Mouse (Mus musculus): ENCODE results near the gene Hnrnpm.
A peak's percentile ranks its signal among the peaks of the same experiment; 100 is the strongest.
"Not testable (repeated sequence)": the region's sequence is repeated elsewhere in the genome, so short reads cannot be mapped to it uniquely, and the experiment has no call there.

Hnrnpm gene

DNA sequence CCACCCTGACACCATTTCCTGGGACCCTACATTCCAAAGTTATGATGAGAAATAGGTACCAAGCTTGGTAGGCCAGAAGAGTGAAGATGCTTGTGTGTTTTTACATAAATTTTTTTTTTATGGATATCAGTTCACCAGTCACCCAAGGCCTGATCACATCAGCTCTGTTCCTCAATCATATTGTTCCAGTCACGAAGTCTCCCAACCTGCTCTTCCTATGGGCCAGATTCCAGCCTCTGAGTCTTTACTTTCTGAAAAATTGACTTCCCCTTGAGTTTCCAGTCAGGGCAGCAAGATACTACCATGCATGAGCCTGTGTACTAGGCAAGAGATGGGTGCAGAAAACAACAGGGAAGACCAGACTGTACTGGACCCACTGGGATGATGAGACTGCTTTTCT is at the start of gene Hnrnpm:
Hnrnpm (minus strand) TSS at position 101 of the 400 bp plus-strand sequence.
- DNase-seq = no peak

DNA sequence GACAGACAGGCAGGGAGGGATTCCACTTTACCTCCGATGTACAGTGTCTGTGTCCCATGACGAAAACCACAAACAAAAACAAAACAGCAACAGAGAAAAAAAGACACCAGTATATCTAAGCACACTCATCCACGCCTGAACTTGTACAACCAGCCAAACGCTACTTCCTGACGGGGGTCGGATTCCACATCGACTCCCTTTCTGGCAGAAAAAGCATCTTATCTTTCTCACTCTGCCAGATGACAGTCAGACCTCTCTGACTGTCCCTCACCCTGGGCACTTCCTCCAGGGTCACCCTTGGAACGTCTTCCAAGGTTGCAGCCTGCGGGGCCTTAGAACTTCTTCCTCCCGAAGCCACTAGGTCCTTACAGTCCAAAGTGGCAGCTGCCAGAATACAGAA is 46.9 kb upstream of the Hnrnpm start:
- not testable (repeated sequence) for DNase-seq

DNA sequence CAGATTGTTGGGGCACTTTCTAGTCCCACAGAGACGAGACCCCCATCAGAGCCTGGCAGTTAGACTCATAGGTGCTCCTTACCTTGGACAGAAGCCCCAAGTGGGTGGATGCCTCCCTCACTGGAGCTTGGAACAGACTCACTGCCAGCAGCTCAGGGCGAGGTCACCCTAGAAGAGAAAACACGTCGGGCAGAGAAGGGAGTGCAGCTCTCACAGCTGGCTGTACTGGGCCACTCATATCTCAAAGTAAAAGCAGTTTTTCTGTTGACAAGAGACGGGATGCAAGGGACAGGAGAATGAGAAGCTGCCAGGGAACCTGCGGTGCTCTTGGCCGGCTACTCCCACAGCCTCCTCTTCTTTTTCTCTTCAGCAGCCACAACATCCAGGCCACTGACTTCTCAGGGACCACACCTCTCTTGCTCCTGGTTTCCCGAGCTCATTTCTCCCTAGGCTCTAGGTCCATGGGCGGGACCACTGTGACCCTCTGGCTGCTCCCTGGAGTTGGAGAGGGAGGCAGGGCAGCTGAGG is 46.0 kb upstream of the Hnrnpm start:
- not testable (repeated sequence) for DNase-seq

DNA sequence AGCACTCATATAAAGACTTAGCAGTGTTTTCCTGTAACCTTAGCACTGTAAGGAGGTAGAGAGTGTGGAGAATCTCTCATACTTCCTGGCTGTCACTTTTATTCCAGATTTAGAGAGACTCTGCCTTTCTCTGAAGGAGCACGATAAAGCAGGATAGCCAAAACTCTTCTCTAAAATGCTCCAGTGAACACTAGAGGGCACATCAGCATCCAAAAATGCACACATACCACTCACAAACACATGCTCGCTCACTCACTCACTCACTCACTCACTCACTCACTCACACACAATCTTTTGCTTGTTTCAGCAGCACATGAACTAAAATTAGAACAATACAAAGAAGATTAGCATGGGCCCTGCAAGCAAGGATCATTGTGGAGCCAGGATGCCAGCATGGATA is 42.6 kb upstream of the Hnrnpm start:
- no peak for DNase-seq

DNA sequence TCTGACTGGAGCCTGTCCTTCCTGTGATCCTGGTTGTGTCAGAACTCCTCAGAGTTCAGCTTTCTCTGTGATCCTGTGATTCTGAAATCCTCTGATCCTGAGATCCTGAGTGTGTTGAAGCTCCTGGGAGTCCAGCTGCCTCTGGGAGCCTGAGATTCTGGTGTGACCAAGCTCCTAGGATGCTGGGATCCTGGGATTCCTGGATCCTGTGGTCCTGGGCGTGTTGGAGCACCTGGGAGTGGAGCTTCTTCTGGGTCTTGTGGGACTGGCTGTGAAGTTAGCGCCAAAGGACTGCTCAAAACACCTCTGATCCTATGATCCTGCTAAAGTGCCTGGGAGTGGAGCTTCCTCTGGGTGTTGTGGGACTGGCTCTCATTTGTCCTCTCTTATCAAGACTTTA is 41.7 kb upstream of the Hnrnpm start:
- no peak for DNase-seq

DNA sequence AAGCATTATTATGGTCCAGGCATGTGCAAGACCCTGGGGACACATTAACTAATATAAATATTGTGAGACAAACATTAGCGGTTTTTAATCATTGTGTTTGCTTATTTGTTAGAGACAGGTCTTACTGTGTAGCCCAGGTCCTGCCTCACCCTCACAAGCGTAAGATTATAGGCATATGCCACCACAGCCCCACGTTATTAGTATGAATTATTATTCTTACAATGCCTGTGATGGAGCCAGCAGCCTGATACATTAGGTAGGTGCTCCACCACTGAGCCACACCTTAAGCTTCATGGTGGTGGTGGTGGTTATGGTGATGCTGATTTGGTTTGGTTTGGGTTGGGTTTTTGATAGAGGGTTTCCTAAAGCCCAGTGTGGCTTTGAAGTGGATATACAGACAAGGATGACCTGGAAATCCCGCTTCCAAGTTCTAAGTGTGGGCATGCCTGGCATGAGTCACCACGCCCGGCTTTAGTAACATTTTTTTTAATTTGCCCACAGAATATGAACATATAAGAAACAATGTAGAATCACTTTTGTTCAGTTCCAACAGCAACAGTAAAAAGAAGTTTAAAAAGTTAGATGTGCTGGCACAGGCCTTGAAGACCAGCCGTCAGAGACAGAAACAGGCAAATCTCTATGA is 33.2 kb upstream of the Hnrnpm start:
- DNase-seq = no peak

DNA sequence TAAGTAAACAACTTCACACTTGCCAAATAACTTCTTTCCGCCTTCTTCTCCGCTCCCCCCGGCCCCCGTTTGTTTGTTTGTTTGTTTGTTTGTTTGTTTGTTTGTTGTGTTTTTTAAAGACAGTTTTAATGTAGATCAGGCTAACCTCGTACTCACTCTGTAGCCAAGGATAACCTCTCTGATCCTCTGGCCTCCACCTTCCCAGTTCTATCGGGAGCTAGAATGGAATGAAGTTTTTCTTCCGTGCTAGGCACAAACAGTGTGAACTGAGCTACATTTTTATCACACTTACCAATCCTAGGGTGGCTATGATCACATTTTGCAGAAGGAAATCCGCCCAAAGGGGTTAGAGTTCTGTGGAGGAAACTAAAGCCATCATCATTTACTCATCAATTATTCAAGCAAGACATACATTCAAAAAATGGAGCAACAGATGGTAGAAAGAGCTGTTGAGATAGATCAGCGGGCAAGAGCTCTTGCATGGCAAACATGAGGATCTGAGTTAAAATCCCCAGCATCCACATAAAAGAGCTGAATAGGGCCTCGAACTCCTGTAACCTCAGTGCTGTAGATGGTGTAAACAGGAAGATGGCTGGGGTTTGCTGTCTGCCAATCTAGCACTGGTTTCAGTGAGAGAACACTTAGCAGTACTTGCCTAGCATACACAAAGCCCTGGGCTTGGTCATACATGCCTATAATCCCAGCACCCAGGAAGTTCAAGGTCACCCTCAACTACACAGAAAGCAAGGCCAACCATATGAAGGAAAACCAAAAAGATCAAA is 32.5 kb upstream of the Hnrnpm start:
- DNase-seq = no peak

DNA sequence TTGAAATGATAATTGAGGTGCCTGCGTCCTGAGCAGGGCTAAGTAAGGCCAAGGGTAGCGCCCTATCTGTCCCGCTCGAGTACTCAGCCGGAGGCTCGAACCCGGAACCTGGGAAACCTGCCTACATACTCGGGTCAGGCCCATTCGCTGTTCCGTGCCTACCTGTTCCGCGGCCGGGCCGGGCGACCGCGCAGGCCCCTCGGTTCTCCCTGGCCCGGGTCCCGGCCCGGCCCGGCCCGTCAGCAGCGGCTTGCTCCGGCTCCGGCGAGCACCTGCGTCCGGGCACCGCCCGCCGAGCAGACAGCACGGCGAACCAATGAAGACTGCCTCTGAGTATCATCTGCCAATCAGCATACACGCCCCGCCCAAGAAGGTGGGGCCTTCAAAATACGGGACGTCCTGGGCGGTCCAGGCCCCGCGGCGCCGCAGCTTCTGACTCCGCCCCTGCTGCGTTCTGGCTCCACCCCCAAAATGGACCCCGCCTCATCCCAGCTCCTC is 31.8 kb upstream of the Hnrnpm start, which contains the start of gene March2:
March2 (minus strand) TSS at position 287 of the 498 bp plus-strand sequence.
- peak; percentile 97 for DNase-seq

DNA sequence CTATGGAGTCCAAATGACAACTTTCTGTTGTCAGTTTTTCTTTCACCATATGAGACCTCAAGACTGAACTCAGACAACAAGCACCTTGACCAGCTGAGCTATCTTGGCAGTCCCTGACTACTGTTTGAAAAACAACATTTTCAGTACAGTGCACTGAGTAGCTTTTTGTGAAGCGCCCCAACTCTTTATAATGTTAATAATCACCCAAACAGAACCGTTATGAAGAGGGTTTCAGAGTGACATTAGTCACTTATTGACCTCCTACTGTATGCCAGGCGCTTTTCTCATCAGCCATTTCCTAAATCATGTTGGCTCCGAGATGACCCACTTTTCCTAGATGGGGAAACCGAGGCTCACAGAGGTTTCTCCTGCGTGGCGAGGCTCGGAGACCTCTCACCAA is 31.3 kb upstream of the Hnrnpm start:
- no peak for DNase-seq

DNA sequence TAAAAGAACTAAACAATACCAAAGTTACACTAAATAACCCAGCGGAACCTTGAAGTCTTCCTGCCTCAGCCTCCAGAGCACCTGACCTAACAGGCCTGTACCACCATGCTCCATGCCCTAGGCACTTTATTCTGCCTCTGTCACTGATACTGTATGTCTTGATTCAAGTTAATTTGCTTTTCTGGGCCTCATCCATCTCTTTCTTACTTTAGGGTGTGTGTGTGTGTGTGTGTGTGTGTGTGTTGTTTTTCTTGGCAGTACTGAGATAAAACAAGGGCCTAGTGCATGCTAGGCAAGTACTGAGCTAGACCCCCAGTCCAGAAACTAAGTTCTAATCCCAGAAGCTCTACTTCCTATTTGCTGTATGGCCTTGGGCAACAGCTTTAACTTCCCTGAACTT is 30.6 kb upstream of the Hnrnpm start:
- no peak for DNase-seq

DNA sequence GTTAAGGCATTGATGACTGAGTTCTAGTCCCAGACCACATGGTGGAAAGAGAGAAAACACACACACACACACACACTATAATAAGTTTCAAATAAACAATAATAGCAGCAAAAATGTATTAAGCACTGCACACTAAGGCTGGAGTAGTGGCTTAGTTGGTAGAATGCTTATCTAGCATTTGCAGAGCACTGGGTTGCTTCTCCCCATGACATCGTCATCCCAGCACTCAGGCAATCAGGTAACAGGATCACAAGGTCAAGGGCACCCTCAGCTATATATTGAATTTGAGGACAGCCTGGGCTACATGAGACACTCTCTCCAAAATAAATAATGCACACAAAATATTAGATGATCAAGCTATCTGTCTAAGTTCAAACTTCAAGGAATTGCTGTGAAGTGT is 28.1 kb upstream of the Hnrnpm start:
- DNase-seq = no peak

DNA sequence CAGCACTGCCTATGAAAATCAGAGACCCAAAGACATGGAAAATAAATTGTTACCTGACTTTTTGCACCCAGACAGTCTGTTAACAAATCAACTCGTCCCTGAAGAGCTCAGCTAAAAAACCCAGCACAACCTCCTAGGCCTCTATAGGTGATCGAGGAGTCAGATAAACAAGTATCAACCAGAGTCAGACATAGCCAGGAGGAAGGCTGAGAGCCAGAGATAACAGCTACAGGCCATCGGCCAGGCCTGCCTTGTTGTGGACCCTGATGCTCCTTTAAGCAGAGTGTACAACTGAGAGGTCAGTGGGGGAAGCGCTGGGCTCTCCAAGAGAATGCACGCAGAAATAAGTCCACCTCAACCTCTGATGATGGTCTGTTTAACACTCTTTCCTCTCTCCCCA is 26.6 kb upstream of the Hnrnpm start:
- DNase-seq = peak; percentile 4

DNA sequence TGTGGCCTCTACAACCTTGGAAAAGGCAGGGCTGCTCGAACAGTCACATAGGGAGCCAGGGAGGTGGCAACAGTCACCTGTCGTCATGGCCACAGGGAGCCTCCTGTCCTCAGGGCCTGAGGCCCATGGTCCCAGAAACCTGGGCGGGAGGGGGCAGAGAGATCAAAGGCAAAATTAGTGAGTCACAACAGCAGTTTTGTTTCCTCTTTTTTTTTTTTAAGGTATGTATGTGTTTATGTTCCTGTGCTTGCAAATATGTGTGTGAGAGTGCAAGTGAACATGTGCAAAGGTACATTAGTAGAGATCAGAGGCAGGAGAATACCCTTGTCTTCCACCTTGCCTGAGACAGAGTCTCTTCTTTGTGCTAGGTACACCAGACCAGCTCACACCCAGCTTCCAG is 23.2 kb upstream of the Hnrnpm start:
- no peak for DNase-seq

DNA sequence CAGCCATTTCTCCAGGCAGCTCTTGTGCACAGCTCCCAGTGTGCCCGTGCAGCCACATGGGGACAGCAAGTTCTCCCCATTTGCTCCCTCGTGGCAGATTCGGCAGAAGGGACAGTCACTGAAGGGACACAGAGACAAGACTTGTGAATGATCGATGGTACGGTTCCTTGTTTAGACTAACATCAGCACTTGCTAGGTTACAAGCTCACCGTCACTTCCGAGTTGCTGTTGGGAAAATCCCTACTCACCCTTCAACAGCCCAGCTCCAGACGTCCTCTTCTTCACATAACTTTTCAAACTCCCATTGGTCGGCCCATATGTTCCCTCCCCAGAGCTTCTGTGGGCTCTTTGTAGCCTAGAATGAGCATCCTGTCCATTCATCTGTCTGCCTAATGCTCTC is 16.4 kb upstream of the Hnrnpm start:
- DNase-seq = no peak

DNA sequence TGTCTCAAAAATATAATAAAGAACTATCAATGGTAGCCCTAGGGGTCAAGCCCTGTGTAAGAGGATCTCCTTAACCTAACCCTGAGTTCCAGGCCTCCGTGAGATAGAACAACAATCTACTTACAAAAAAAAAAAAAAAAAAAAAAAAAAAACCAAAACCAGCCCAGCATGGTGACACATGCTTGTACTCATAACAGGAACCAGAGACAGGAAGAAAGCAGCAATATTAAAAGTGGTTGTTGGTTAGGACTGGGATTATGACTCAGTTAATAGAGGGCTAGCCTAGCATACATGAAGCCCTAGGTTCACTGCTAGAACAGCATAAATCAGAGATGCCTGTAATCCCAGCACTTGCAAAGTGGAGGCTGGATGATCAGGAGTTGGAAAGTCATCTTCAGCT is 15.5 kb upstream of the Hnrnpm start:
- DNase-seq = no peak

DNA sequence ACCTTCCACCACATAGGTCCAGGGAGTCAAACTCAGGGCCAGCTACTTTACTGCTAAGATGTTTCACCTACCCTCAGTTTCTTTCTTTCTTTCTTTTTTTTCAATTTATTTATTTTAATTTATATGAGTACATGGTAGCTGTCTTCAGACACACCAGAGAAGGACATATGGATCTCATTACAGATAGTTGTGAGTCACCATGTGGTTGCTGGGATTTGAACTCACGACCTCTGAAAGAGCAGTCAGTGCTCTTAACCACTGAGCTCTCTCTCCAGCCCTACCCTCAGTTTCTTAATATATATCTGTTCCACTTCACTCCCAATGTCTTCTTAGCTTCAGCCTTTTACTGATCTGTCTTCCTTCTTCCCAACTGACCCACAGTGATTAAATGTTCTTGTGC is 8.8 kb upstream of the Hnrnpm start:
- DNase-seq = no peak

DNA sequence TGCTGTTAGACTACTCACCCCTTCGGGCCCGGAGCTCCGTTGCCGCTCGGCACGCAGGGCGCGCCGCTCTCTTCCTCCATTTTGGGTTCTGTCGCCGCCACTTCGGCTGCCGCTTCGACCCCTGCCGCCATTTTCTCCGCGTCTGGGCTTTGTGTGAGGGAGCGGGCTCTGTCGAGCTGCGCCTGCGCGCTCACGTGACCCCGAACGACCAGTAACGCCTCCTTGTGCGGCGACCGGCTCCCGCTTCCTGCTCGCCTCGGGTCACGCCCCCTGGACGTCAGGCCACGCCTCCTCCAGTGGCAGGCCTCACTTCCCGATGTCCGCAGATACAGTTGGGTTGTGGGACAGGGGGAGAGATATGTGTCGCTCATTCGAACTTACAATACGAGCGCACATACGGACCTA is 1.4 kb downstream of the Hnrnpm start:
- peak; percentile 98 for DNase-seq

DNA sequence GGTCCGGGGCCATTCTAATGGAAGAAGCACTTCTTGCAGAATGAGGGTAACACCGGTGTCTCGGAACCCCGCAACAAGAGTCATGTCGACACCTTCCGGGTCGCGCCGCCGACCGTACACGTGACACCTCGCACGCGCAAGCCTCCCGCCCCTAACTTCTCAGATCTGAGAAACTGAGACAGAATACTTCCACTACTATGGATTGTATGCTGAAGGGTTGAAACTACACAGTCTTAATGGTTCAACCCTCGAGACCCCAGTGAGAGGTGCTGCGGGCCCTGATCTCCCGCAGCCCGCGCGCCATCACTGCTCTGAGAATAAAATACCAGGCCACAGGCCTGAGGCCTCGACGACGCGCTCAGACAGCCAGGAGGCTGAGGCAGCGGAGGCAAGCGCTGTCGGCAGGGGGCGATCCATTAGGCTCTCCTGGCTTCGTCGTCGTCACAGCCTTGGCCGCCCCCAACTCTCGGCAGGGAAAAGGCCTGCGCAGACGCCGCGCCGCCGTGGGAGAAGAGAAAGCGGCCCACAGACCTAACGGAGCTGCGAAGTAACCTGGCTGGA is 1.9 kb downstream of the Hnrnpm start:
- DNase-seq = peak; percentile 83

DNA sequence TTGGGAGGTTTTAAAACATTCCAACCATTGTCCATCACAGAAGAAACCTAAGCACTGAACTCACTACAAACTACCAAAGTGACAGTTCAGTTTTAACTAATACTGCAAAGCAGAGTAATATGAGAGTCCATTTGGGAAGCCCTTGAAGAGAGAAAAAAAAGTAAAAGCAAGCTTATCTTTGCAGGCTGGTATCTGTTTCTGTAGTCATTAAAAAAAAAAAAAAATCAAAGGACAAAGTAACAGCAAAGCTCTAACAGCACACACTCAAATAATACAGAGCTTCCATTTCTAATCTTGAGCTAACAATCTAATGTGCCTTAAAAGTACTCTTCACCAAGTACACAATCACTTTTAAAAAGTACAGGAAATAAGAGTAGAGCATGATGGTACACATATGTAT is 4.9 kb downstream of the Hnrnpm start:
- no peak for DNase-seq

DNA sequence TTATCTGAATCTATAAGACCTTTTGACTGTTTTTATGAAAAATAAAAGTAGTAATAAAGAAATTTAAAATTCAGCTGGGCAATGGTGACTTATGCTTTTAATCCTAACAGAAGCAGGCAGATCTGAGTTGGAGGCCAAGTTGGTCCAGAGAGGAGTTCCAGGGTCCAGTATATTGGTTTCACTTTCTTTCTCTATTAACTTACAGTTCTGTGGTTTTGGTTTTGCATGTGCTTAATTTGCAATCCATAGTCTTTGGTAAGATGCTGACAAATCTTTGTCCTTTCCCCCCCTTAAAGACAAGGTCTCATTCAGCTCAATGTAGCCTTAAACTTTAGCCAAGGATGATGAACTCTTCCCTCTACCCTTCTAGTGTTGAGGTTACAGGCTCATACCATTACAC is 7.9 kb downstream of the Hnrnpm start:
- DNase-seq = no peak

DNA sequence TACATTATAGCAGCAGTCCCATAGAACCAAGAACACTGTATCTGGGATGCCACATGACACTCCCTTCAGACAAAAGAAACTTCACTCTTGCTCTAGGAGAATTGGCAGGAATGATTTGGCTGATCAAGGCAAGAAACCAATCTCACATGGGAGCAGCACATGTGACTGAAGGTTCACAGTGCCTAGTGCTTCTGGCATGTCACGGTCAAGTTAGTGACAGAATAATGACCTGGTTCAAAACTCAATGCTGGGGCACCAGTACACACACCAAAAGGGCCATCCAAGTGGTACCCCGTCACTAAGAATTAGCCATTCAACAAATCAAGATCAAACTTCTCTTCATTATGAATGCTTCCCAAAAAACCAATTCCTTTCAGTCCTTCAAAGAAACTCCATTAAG is 10.6 kb downstream of the Hnrnpm start:
- DNase-seq = no peak

DNA sequence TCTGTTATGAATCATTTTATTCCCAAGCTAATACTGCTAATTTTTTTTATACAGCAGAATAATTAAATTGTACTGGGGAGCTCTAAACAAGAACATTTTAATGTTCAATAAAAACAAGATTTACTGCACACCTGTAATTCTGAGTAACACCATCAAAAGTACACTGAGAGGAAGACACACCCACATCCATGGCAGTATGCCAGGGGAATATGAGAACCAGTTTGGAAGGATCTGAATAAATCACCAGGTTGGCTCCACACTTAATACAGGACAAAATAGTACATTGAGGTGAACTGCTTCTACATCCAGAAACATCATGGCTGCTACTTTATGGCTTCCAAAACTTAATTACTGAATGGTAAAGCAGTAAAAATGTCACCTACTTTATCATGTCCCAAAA is 11.2 kb downstream of the Hnrnpm start:
- no peak for DNase-seq

DNA sequence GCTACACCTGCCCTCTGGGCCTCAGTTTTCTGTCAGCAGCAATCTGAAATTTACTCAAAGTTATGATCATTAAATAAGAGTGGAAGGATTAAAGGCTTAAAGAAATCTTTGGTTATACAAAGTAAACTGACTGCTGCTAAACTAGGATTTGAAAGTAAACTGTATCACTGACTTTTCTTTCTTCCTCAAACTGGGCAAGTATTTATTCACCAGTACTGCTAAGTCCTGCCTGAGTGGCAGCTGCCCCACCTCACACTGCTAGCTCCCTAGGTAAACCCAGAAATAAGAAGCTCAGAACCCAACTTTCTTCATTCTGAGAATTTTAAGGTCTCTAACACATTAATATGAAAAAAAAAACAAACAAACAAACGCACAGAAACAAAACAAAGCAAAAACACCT is 12.8 kb downstream of the Hnrnpm start:
- no peak for DNase-seq

DNA sequence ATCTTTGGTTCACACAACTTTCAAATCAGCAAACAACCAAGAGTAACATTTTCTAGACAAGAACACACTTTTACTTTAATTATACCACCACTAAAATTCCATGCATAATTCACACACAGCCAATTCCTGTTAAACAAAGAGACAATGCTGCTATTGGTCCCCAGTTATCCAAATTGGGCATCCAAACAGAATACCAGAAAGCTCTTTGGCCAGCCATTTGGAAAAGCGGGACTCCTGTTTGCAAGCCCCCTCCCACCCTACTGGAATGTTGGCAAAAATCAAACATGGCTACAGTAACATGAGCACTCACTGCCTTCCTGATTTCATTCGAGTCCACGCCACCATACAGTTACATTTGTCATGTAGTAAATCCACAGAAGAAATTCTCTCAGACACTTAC is 17.0 kb downstream of the Hnrnpm start:
- DNase-seq = no peak
